Mouse (Mus musculus) left cerebral cortex, adult 11 months (tissue): ENCODE measurements around the gene Krt5.
"Not testable (repeated sequence)": the region's sequence is repeated elsewhere in the genome, so short reads cannot be mapped to it uniquely, and the experiment has no call there.

Experiments used
- DNase-seq: peaks from one replicate; pipeline ENCODE4 v3.0.0; 2022; ENCODE audit warnings: low spot score

Krt5 gene

GRCm38 (mm10) chr15:101712720-101713119, at the start of gene Krt5:
Krt5 (minus strand) TSS chr15:101712898.
- no peak for DNase-seq

- DNase-seq = no peak
These were observed 30.0 kb upstream of the Krt5 start, which contains the start of gene Krt71 for GRCm38 (mm10) chr15:101742711-101743110. Krt71 (minus strand) TSS chr15:101743109.

- no peak for DNase-seq
These were observed 25.1 kb upstream of the Krt5 start for GRCm38 (mm10) chr15:101737786-101738185.

- no peak for DNase-seq
These were observed 18.0 kb upstream of the Krt5 start for GRCm38 (mm10) chr15:101730653-101731052.

- no peak for DNase-seq
These were observed 12.0 kb upstream of the Krt5 start for GRCm38 (mm10) chr15:101724686-101725085.

- DNase-seq = no peak
These were observed 3.1 kb upstream of the Krt5 start for GRCm38 (mm10) chr15:101715831-101716230.

GRCm38 (mm10) chr15:101714356-101714755, 1.7 kb upstream of the Krt5 start:
- no peak for DNase-seq

GRCm38 (mm10) chr15:101713731-101714130, 1.0 kb upstream of the Krt5 start:
- no peak for DNase-seq

GRCm38 (mm10) chr15:101708683-101709082, 4.0 kb downstream of the Krt5 start:
- DNase-seq = no peak

GRCm38 (mm10) chr15:101707454-101707853, 5.2 kb downstream of the Krt5 start:
- no peak for DNase-seq

GRCm38 (mm10) chr15:101704066-101704465, 8.6 kb downstream of the Krt5 start:
- DNase-seq = no peak

- no peak for DNase-seq
These were observed 10.3 kb downstream of the Krt5 start for GRCm38 (mm10) chr15:101702380-101702779.

GRCm38 (mm10) chr15:101699866-101700265, 12.8 kb downstream of the Krt5 start:
- no peak for DNase-seq

- no peak for DNase-seq
These were observed 13.5 kb downstream of the Krt5 start for GRCm38 (mm10) chr15:101699192-101699591.

- no peak for DNase-seq
These were observed 15.1 kb downstream of the Krt5 start for GRCm38 (mm10) chr15:101697326-101698188.

- no peak for DNase-seq
These were observed 18.5 kb downstream of the Krt5 start, which contains the start of gene Krt6a for GRCm38 (mm10) chr15:101694207-101694606. Krt6a (minus strand) TSS chr15:101694307.

GRCm38 (mm10) chr15:101690460-101690859, 22.2 kb downstream of the Krt5 start:
- DNase-seq = not testable (repeated sequence)

- no peak for DNase-seq
These were observed 24.5 kb downstream of the Krt5 start for GRCm38 (mm10) chr15:101688161-101688560.

GRCm38 (mm10) chr15:101680187-101680586, 32.5 kb downstream of the Krt5 start, which contains the start of gene Krt6b:
Krt6b (minus strand) TSS chr15:101680287.
- no peak for DNase-seq

GRCm38 (mm10) chr15:101675978-101676377, 36.7 kb downstream of the Krt5 start:
- no peak for DNase-seq
